Mouse (Mus musculus): ENCODE data around the gene Serinc5.

GRCm38 (mm10) chr13:92697141-92697540 is 86.2 kb downstream of the Serinc5 start:
- TF ChIP-seq POLR2A (IDR thresholded peaks at IDR 0.05; ENCODE audit: low read depth, low read length) = no peak
- TF ChIP-seq CTCF (IDR thresholded peaks at IDR 0.05; ENCODE audit: extremely low read depth, insufficient read length, insufficient replicate concordance, low read depth, low read length) = no peak

All from small intestine, adult 2 months (tissue).